In genomic region chr10:121419640-121420470, GRCm38 (mm10) we compare ENCODE assay signal across 8 mouse cellular contexts. TPM values are rescaled to one million over a fixed set of nuclear protein-coding genes. Genes with fewer than 3 reads are reported as not detected.
DNase-seq lines count a peak whose midpoint lies in the region; ATAC-seq lines count a peak whose summit lies in the region.

No protein-coding gene starts in this region.

- H3K36me3 ChIP-seq in heart, embryonic 15.5 days, result peaks cover 10% of the 10 kb centered on the region; the same call in 1 of the 2 replicates
- H3K36me3 ChIP-seq in liver, embryonic 13.5 days, result peaks cover 17% of the 10 kb centered on the region
- no peaks in the 10 kb centered on the region for H3K36me3 ChIP-seq in neural tube, embryonic 13.5 days

- H3K27ac ChIP-seq in heart, embryonic 15.5 days, result 0 out of 2 replicates have a peak overlapping the region, but pooled peaks have one; percentile 41
- H3K27ac ChIP-seq in liver, embryonic 13.5 days, result no peak overlapping the region
- peak overlapping the region; percentile 33; the same call in 1 of the 2 replicates for H3K27ac ChIP-seq in neural tube, embryonic 13.5 days (replicated peaks)

- ATAC-seq in heart, embryonic 15.5 days (replicated peaks; ENCODE audit: insufficient number of reproducible peaks, insufficient read depth, low FRiP score, low read depth), result peak; percentile 7; the same call in 1 of the 2 replicates
- peak; percentile 64 for ATAC-seq in liver, embryonic 13.5 days (ENCODE audit: low read depth)
- peak; percentile 45; the same call in 1 of the 2 replicates for ATAC-seq in neural tube, embryonic 13.5 days (ENCODE audit: low read depth)

- H3K4me1 ChIP-seq in heart, embryonic 15.5 days (replicated peaks), result peaks cover 58% of the 10 kb centered on the region
- peaks cover 47% of the 10 kb centered on the region for H3K4me1 ChIP-seq in liver, embryonic 13.5 days (replicated peaks)
- H3K4me1 ChIP-seq in neural tube, embryonic 13.5 days (replicated peaks), result peaks cover 56% of the 10 kb centered on the region

- H3K27me3 ChIP-seq in heart, embryonic 15.5 days, result no peaks in the 10 kb centered on the region
- H3K27me3 ChIP-seq in liver, embryonic 13.5 days, result no peaks in the 10 kb centered on the region
- H3K27me3 ChIP-seq in neural tube, embryonic 13.5 days, result no peaks in the 10 kb centered on the region

- WGBS in heart, embryonic 15.5 days, result 45% methylated on average over 22 of the region's 22 CpGs
- 58% methylated on average over 22 of the region's 22 CpGs for WGBS in liver, embryonic 13.5 days (ENCODE audit: insufficient replicate concordance)
- 40% methylated on average over 22 of the region's 22 CpGs for WGBS in neural tube, embryonic 13.5 days

- no peak overlapping the region for H3K9ac ChIP-seq in heart, embryonic 15.5 days
- 0 out of 2 replicates have a peak overlapping the region, but pooled peaks have one; percentile 4 for H3K9ac ChIP-seq in liver, embryonic 13.5 days
- H3K9ac ChIP-seq in neural tube, embryonic 13.5 days, result no peak overlapping the region

- peak; percentile 37 to 66 for DNase-seq in spleen, adult 18-20 months
- DNase-seq in spleen, postnatal 4 days (ENCODE audit: low spot score in 2 of 2), result no peak
- DNase-seq in liver, embryonic 13.5 days, result no peak
- DNase-seq in cerebellum, adult 18-20 months, result no peak
- DNase-seq in right cerebral cortex, adult 2 months (ENCODE audit: low spot score in 2 of 2), result no peak
- no peak for DNase-seq in right cerebral cortex, postnatal 10 days (ENCODE audit: low spot score in 2 of 2)

- H3K4me3 ChIP-seq in heart, embryonic 15.5 days, result no peak overlapping the region
- no peak overlapping the region for H3K4me3 ChIP-seq in liver, embryonic 13.5 days (replicated peaks)
- H3K4me3 ChIP-seq in neural tube, embryonic 13.5 days, result no peak overlapping the region

- no peak overlapping the region for H3K4me2 ChIP-seq in heart, embryonic 15.5 days
- no peak overlapping the region for H3K4me2 ChIP-seq in liver, embryonic 13.5 days
- no peak overlapping the region for H3K4me2 ChIP-seq in neural tube, embryonic 13.5 days

- H3K9me3 ChIP-seq in heart, embryonic 15.5 days (replicated peaks), result no peaks in the 10 kb centered on the region
- H3K9me3 ChIP-seq in liver, embryonic 13.5 days (replicated peaks), result no peaks in the 10 kb centered on the region
- no peaks in the 10 kb centered on the region for H3K9me3 ChIP-seq in neural tube, embryonic 13.5 days

RNA-seq across cellular contexts. Expression of gene Gns, which starts 55.0 kb away (rescaled TPM):
- 28.6 and 33.1 TPM in 2 replicates for polyA plus RNA-seq in heart, embryonic 15.5 days (2015; fragmentation: Nextera tagmentation; extraction: Ambion mirVana)
- polyA plus RNA-seq in liver, embryonic 13.5 days (2015; fragmentation: Nextera tagmentation; extraction: Ambion mirVana), result 13.0 and 16.5 TPM in 2 replicates
- polyA plus RNA-seq in neural tube, embryonic 13.5 days (2015; fragmentation: Nextera tagmentation; extraction: Ambion mirVana), result 46.1 and 46.7 TPM in 2 replicates

RNA-seq across cellular contexts. Expression of gene Rassf3, which starts 56.3 kb away (rescaled TPM):
- polyA plus RNA-seq in heart, embryonic 15.5 days (2015; fragmentation: Nextera tagmentation; extraction: Ambion mirVana), result 20.9 and 22.2 TPM in 2 replicates
- polyA plus RNA-seq in liver, embryonic 13.5 days (2015; fragmentation: Nextera tagmentation; extraction: Ambion mirVana), result 7.4 and 9.5 TPM in 2 replicates
- 6.2 and 8.0 TPM in 2 replicates for polyA plus RNA-seq in neural tube, embryonic 13.5 days (2015; fragmentation: Nextera tagmentation; extraction: Ambion mirVana)

Comparison
In these comparisons a context has a peak if more than half of its experiments do, and no peak if none do; other contexts are left out.
1. DNase-seq: peak in spleen, adult 18-20 months (2 of 2); none in spleen, postnatal 4 days (0 of 2), liver, embryonic 13.5 days (single experiment), cerebellum, adult 18-20 months (0 of 2), right cerebral cortex, adult 2 months (0 of 2) and right cerebral cortex, postnatal 10 days (0 of 2).
2. ATAC-seq: peak in every context shown above with its lines; median percentile 64 in liver, embryonic 13.5 days; 45 in neural tube, embryonic 13.5 days; 7 in heart, embryonic 15.5 days.